Mouse (Mus musculus): ENCODE results near the gene Tex9. TPM values are rescaled to one million over a fixed set of nuclear protein-coding genes. Genes with fewer than 3 reads are reported as not detected.
A peak's percentile ranks its signal among the peaks of the same experiment; 100 is the strongest.

Tex9 gene
- polyA plus RNA-seq, 1 experiment = 4.6 TPM

- Histone ChIP-seq H3K79me2 (ENCODE audit: control insufficient read depth, insufficient read depth) (no peaks in the 10 kb centered on the region), H3K36me3 (ENCODE audit: control insufficient read depth, insufficient read depth) (no peaks in the 10 kb centered on the region), H3K4me3 (ENCODE audit: insufficient read depth, poor library complexity, severe bottlenecking) (no peak overlapping the region), H3K27me3 (ENCODE audit: control insufficient read depth, insufficient read depth, insufficient read length) (no peaks in the 10 kb centered on the region), H3ac (ENCODE audit: control insufficient read depth, insufficient read length, low read depth) (no peak overlapping the region), H3K79me3 (ENCODE audit: low read depth) (no peaks in the 10 kb centered on the region)
- peak; percentile 16 for TF ChIP-seq CTCF (IDR thresholded peaks at IDR 0.05; ENCODE audit: control insufficient read depth, insufficient read depth, insufficient read length)
- TF ChIP-seq MYOD1 (IDR thresholded peaks at IDR 0.05; ENCODE audit: control insufficient read depth, insufficient read length, low read depth) = no peak
These were observed 44.0 kb downstream of the Tex9 start for GRCm38 (mm10) chr9:72448026-72448425.

DNA sequence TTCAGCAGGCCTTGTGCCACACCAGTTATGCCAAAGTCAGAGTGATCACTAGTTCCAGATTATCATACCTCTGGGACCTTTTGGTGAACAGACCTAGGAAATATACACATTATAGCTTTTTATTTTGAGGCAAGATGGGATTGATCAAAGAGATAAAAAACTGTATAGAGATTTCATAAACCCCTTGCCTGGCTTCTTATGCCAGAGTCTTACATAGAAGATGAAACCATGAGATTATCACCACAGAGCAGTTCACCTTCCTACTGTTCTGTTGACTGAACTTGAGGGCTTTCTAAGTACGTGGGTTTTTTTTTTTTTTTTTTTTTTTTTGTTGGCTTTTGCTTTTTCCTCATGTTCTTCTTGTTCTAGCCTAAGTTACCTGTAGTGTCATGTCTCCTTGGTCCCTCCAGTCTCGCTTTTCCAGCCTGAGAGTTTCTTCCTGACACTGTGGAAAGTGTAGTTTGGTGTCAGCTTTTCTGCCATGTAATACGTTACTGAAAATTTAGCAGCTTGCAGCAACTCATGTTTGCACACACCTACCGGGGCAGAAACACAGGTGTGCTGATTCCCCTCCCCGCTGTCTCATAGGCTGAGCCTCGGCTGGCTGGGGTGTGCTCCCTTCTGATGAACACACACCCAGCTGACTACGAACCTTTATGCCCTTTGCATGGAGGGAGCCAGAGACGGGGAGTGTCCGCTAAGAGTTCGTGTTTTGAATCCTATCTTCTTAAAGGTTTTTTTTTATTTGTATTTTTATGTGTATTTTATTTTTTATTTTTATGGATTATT is 49.9 kb downstream of the Tex9 start:
- Histone ChIP-seq H3K79me2 (ENCODE audit: control insufficient read depth, insufficient read depth) (no peaks in the 10 kb centered on the region), H3K4me3 (ENCODE audit: insufficient read depth, poor library complexity, severe bottlenecking) (no peak overlapping the region), H3K27me3 (ENCODE audit: control insufficient read depth, insufficient read depth, insufficient read length) (no peaks in the 10 kb centered on the region), H3ac (ENCODE audit: control insufficient read depth, insufficient read length, low read depth) (no peak overlapping the region), H3K79me3 (ENCODE audit: low read depth) (no peaks in the 10 kb centered on the region), H3K36me3 (ENCODE audit: control insufficient read depth, insufficient read depth) (no peaks in the 10 kb centered on the region)
- TF ChIP-seq CTCF (IDR thresholded peaks at IDR 0.05; ENCODE audit: control insufficient read depth, insufficient read depth, insufficient read length) (no peak), MAX (IDR thresholded peaks at IDR 0.05) (no peak), USF1 (IDR thresholded peaks at IDR 0.05; ENCODE audit: low read depth) (no peak)

GRCm38 (mm10) chr9:72440948-72441926 is 50.8 kb downstream of the Tex9 start:
- no peak for TF ChIP-seq MYOD1 (IDR thresholded peaks at IDR 0.05; ENCODE audit: control insufficient read depth, insufficient read length, low read depth)
- TF ChIP-seq MAX (IDR thresholded peaks at IDR 0.05) = no peak
- no peak for TF ChIP-seq CTCF (IDR thresholded peaks at IDR 0.05; ENCODE audit: control insufficient read depth, insufficient read depth, insufficient read length)
- TF ChIP-seq FOSL1 (IDR thresholded peaks at IDR 0.05; ENCODE audit: insufficient read depth, low read length, poor library complexity, severe bottlenecking) = no peak
- TF ChIP-seq MYOG (IDR thresholded peaks at IDR 0.05; ENCODE audit: control insufficient read depth, extremely low read depth, insufficient read length) = no peak
- TF ChIP-seq USF1 (IDR thresholded peaks at IDR 0.05; ENCODE audit: low read depth) = no peak
- TF ChIP-seq CEBPB (IDR thresholded peaks at IDR 0.05; ENCODE audit: low read depth) = no peak
- no peaks in the 10 kb centered on the region for H3K79me2 ChIP-seq (ENCODE audit: control insufficient read depth, insufficient read depth)
- H3K36me3 ChIP-seq (ENCODE audit: control insufficient read depth, insufficient read depth) = no peaks in the 10 kb centered on the region
- H3K4me3 ChIP-seq (ENCODE audit: insufficient read depth, poor library complexity, severe bottlenecking) = no peak overlapping the region
- H3ac ChIP-seq (ENCODE audit: control insufficient read depth, insufficient read length, low read depth) = no peak overlapping the region
- H3K79me3 ChIP-seq (ENCODE audit: low read depth) = no peaks in the 10 kb centered on the region
- no peaks in the 10 kb centered on the region for H3K27me3 ChIP-seq (ENCODE audit: control insufficient read depth, insufficient read depth, insufficient read length)

DNA sequence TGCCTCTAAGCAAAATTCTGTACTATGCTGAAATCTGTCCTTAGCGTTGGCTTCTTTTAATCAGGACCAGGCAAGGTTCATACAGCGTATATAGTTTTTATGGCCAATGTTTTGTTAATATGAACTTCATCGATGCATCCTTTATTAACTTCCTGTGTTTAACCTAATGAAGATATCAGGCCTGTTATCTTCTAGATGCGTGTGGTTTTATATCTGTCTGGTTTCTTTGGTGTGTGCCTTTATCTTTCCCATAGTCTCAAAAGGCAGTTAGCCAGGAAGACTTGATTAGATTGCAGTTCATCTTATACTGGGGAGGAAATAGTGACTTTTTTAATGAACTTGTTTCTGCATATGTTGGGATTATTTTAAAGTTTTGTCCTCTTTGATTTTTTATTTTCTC is 51.7 kb downstream of the Tex9 start:
- H3K79me2 ChIP-seq (ENCODE audit: control insufficient read depth, insufficient read depth) = no peaks in the 10 kb centered on the region
- H3K79me3 ChIP-seq (ENCODE audit: low read depth) = no peaks in the 10 kb centered on the region
- no peaks in the 10 kb centered on the region for H3K27me3 ChIP-seq (ENCODE audit: control insufficient read depth, insufficient read depth, insufficient read length)
- no peak overlapping the region for H3K4me3 ChIP-seq (ENCODE audit: insufficient read depth, poor library complexity, severe bottlenecking)
- no peak overlapping the region for H3ac ChIP-seq (ENCODE audit: control insufficient read depth, insufficient read length, low read depth)
- no peaks in the 10 kb centered on the region for H3K36me3 ChIP-seq (ENCODE audit: control insufficient read depth, insufficient read depth)
- TF ChIP-seq MYOD1 (IDR thresholded peaks at IDR 0.05; ENCODE audit: control insufficient read depth, insufficient read length, low read depth) (no peak), CEBPB (IDR thresholded peaks at IDR 0.05; ENCODE audit: low read depth) (no peak), FOSL1 (IDR thresholded peaks at IDR 0.05; ENCODE audit: insufficient read depth, low read length, poor library complexity, severe bottlenecking) (no peak), MAX (IDR thresholded peaks at IDR 0.05) (no peak), USF1 (IDR thresholded peaks at IDR 0.05; ENCODE audit: low read depth) (no peak), CTCF (IDR thresholded peaks at IDR 0.05; ENCODE audit: control insufficient read depth, insufficient read depth, insufficient read length) (no peak), MYOG (IDR thresholded peaks at IDR 0.05; ENCODE audit: control insufficient read depth, extremely low read depth, insufficient read length) (no peak)

- Histone ChIP-seq H3K36me3 (ENCODE audit: control insufficient read depth, insufficient read depth) (no peaks in the 10 kb centered on the region), H3ac (ENCODE audit: control insufficient read depth, insufficient read length, low read depth) (peak overlapping the region; percentile 33), H3K4me3 (ENCODE audit: insufficient read depth, poor library complexity, severe bottlenecking) (peak overlapping the region; percentile 29), H3K27me3 (ENCODE audit: control insufficient read depth, insufficient read depth, insufficient read length) (no peaks in the 10 kb centered on the region), H3K79me2 (ENCODE audit: control insufficient read depth, insufficient read depth) (no peaks in the 10 kb centered on the region), H3K79me3 (ENCODE audit: low read depth) (no peaks in the 10 kb centered on the region)
- TF ChIP-seq USF1 (IDR thresholded peaks at IDR 0.05; ENCODE audit: low read depth) = no peak
- no peak for TF ChIP-seq MYOG (IDR thresholded peaks at IDR 0.05; ENCODE audit: control insufficient read depth, extremely low read depth, insufficient read length)
- no peak for TF ChIP-seq CEBPB (IDR thresholded peaks at IDR 0.05; ENCODE audit: low read depth)
- no peak for TF ChIP-seq CTCF (IDR thresholded peaks at IDR 0.05; ENCODE audit: control insufficient read depth, insufficient read depth, insufficient read length)
- no peak for TF ChIP-seq MAX (IDR thresholded peaks at IDR 0.05)
These were observed 53.3 kb downstream of the Tex9 start for GRCm38 (mm10) chr9:72438749-72439148.
